Mouse (Mus musculus): ENCODE results near the gene Rad18. TPM values are rescaled to one million over a fixed set of nuclear protein-coding genes. Genes with fewer than 3 reads are reported as not detected.

The Rad18 gene
- polyA plus RNA-seq, 1 experiment from 2014 or later: 20.3 TPM

DNA sequence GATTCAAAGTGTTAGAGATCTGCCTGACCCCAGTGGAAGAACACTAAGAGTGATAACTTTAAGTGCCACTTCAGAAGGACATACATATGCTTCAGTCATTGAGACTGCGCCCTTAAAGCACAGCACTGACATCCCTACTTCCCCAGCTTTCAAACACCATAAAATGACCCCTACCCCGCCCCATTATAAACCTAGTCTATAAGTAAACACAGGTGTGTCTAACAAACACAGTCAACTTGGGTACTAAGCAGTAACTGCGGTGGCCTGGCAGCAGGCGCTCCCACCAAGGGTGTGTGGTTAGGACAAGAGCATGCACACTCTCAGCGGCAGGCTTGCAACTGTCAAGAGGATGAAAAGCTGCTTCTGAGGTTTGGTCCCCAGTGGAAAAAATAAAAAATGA lies 76.5 kb downstream of the Rad18 start:
- H3K4me1 ChIP-seq (replicated peaks; ENCODE audit: control insufficient read depth, insufficient read depth, low read length): no peaks in the 10 kb centered on the region
- no peaks in the 10 kb centered on the region for H3K27me3 ChIP-seq (replicated peaks; ENCODE audit: control insufficient read depth, insufficient read depth, low read length)
- ATAC-seq: no peak
- no peak overlapping the region for H3K4me3 ChIP-seq (replicated peaks; ENCODE audit: low read length)
- H3K9me3 ChIP-seq (ENCODE audit: control insufficient read depth, low read length): no peaks in the 10 kb centered on the region
- no peak overlapping the region for H3K27ac ChIP-seq (ENCODE audit: low read length)
- no peak overlapping the region for H3K4me2 ChIP-seq (ENCODE audit: low read length)
- no peak overlapping the region for H3K9ac ChIP-seq (replicated peaks; ENCODE audit: low read depth, low read length)
- WGBS: 93% methylated on average over 5 of the region's 5 CpGs
- H3K36me3 ChIP-seq (ENCODE audit: control insufficient read depth, insufficient read depth): no peaks in the 10 kb centered on the region

- H3K27ac ChIP-seq (ENCODE audit: low read length): no peak overlapping the region
- H3K9ac ChIP-seq (replicated peaks; ENCODE audit: low read depth, low read length): no peak overlapping the region
- H3K4me3 ChIP-seq (replicated peaks; ENCODE audit: low read length): no peak overlapping the region
- no peak overlapping the region for H3K4me2 ChIP-seq (ENCODE audit: low read length)
- 93% methylated on average over 4 of the region's 4 CpGs for WGBS
- H3K27me3 ChIP-seq (replicated peaks; ENCODE audit: control insufficient read depth, insufficient read depth, low read length): no peaks in the 10 kb centered on the region
- no peak for ATAC-seq
- no peaks in the 10 kb centered on the region for H3K36me3 ChIP-seq (ENCODE audit: control insufficient read depth, insufficient read depth)
- no peaks in the 10 kb centered on the region for H3K4me1 ChIP-seq (replicated peaks; ENCODE audit: control insufficient read depth, insufficient read depth, low read length)
- H3K9me3 ChIP-seq (ENCODE audit: control insufficient read depth, low read length): no peaks in the 10 kb centered on the region
Observed at GRCm38 (mm10) chr6:112617728-112618318, 78.7 kb downstream of the Rad18 start.

DNA sequence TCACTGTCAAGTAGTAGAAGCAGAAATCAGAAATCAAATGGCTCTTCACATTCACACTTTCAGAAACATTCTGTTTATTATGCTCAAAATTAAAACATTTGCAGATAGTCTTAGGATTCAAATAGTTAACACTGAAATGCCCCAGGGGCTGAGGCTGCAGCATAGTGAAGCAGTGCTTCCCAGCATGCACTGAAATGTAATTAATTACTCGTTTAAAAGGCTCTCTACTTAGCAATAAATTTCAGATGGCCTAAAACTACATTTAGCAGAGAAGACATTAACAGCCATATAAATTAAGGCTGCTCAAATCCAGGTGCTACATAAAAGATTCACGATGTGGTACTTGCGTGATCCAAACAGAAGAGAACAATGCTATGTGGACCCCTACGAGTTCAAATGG lies 87.5 kb downstream of the Rad18 start:
- Histone ChIP-seq H3K4me3 (replicated peaks; ENCODE audit: low read length) (no peak overlapping the region), H3K4me1 (replicated peaks; ENCODE audit: control insufficient read depth, insufficient read depth, low read length) (peaks cover 8% of the 10 kb centered on the region), H3K9ac (replicated peaks; ENCODE audit: low read depth, low read length) (no peak overlapping the region), H3K4me2 (ENCODE audit: low read length) (no peak overlapping the region), H3K27ac (ENCODE audit: low read length) (no peak overlapping the region), H3K36me3 (ENCODE audit: control insufficient read depth, insufficient read depth) (no peaks in the 10 kb centered on the region), H3K9me3 (ENCODE audit: control insufficient read depth, low read length) (no peaks in the 10 kb centered on the region), H3K27me3 (replicated peaks; ENCODE audit: control insufficient read depth, insufficient read depth, low read length) (no peaks in the 10 kb centered on the region)
- ATAC-seq: no peak
- WGBS: 55% methylated on average over 4 of the region's 4 CpGs

GRCm38 (mm10) chr6:112603866-112604265 lies 92.6 kb downstream of the Rad18 start:
- no peaks in the 10 kb centered on the region for H3K9me3 ChIP-seq (ENCODE audit: control insufficient read depth, low read length)
- H3K4me2 ChIP-seq (ENCODE audit: low read length): no peak overlapping the region
- H3K27me3 ChIP-seq (replicated peaks; ENCODE audit: control insufficient read depth, insufficient read depth, low read length): no peaks in the 10 kb centered on the region
- no peak overlapping the region for H3K9ac ChIP-seq (replicated peaks; ENCODE audit: low read depth, low read length)
- H3K4me1 ChIP-seq (replicated peaks; ENCODE audit: control insufficient read depth, insufficient read depth, low read length): no peaks in the 10 kb centered on the region
- no peak for ATAC-seq
- no peaks in the 10 kb centered on the region for H3K36me3 ChIP-seq (ENCODE audit: control insufficient read depth, insufficient read depth)
- H3K4me3 ChIP-seq (replicated peaks; ENCODE audit: low read length): no peak overlapping the region
- no peak overlapping the region for H3K27ac ChIP-seq (ENCODE audit: low read length)

GRCm38 (mm10) chr6:112594971-112595370 lies 101.5 kb downstream of the Rad18 start:
- H3K4me3 ChIP-seq (replicated peaks; ENCODE audit: low read length): no peak overlapping the region
- no peaks in the 10 kb centered on the region for H3K36me3 ChIP-seq (ENCODE audit: control insufficient read depth, insufficient read depth)
- no peaks in the 10 kb centered on the region for H3K4me1 ChIP-seq (replicated peaks; ENCODE audit: control insufficient read depth, insufficient read depth, low read length)
- no peak overlapping the region for H3K4me2 ChIP-seq (ENCODE audit: low read length)
- WGBS: 90% methylated on average over 7 of the region's 7 CpGs
- no peak overlapping the region for H3K9ac ChIP-seq (replicated peaks; ENCODE audit: low read depth, low read length)
- no peaks in the 10 kb centered on the region for H3K27me3 ChIP-seq (replicated peaks; ENCODE audit: control insufficient read depth, insufficient read depth, low read length)
- H3K27ac ChIP-seq (ENCODE audit: low read length): no peak overlapping the region
- ATAC-seq: no peak
- no peaks in the 10 kb centered on the region for H3K9me3 ChIP-seq (ENCODE audit: control insufficient read depth, low read length)

GRCm38 (mm10) chr6:112587912-112588311 lies 108.6 kb downstream of the Rad18 start:
- Histone ChIP-seq H3K27ac (ENCODE audit: low read length) (no peak overlapping the region), H3K4me1 (replicated peaks; ENCODE audit: control insufficient read depth, insufficient read depth, low read length) (no peaks in the 10 kb centered on the region), H3K9me3 (ENCODE audit: control insufficient read depth, low read length) (no peaks in the 10 kb centered on the region), H3K27me3 (replicated peaks; ENCODE audit: control insufficient read depth, insufficient read depth, low read length) (no peaks in the 10 kb centered on the region), H3K4me3 (replicated peaks; ENCODE audit: low read length) (no peak overlapping the region), H3K4me2 (ENCODE audit: low read length) (no peak overlapping the region), H3K9ac (replicated peaks; ENCODE audit: low read depth, low read length) (no peak overlapping the region), H3K36me3 (ENCODE audit: control insufficient read depth, insufficient read depth) (no peaks in the 10 kb centered on the region)
- ATAC-seq: no peak
- WGBS: 76% methylated on average over 1 of the region's 1 CpGs

DNA sequence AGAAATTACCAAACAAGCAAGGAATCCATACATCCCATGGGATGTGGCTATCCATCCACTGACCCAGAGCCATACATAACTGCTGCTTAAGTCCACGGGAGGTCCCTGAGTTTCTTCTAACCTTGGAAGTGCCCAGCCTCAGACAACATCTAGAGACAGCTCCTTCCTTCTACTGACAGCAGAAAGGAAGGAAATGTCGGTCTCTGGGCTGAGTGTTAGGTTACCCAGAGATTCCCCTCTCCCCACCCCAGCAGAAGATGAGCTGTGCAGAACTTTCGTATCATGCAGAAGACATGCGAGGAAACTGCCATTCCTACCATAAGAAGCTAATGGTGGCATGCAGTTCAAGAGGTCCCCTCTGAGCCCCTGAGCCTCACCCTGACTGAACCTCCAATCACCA lies 109.5 kb downstream of the Rad18 start:
- no peak overlapping the region for H3K4me2 ChIP-seq (ENCODE audit: low read length)
- H3K4me1 ChIP-seq (replicated peaks; ENCODE audit: control insufficient read depth, insufficient read depth, low read length): no peaks in the 10 kb centered on the region
- no peak overlapping the region for H3K9ac ChIP-seq (replicated peaks; ENCODE audit: low read depth, low read length)
- ATAC-seq: no peak
- no peak overlapping the region for H3K4me3 ChIP-seq (replicated peaks; ENCODE audit: low read length)
- no peak overlapping the region for H3K27ac ChIP-seq (ENCODE audit: low read length)
- no peaks in the 10 kb centered on the region for H3K36me3 ChIP-seq (ENCODE audit: control insufficient read depth, insufficient read depth)
- no peaks in the 10 kb centered on the region for H3K27me3 ChIP-seq (replicated peaks; ENCODE audit: control insufficient read depth, insufficient read depth, low read length)
- 93% methylated on average over 4 of the region's 4 CpGs for WGBS
- H3K9me3 ChIP-seq (ENCODE audit: control insufficient read depth, low read length): no peaks in the 10 kb centered on the region

- WGBS: 86% methylated on average over 5 of the region's 5 CpGs
- H3K4me1 ChIP-seq (replicated peaks; ENCODE audit: control insufficient read depth, insufficient read depth, low read length): no peaks in the 10 kb centered on the region
- H3K4me3 ChIP-seq (replicated peaks; ENCODE audit: low read length): no peak overlapping the region
Observed at GRCm38 (mm10) chr6:112584961-112585360, 111.5 kb downstream of the Rad18 start.

DNA sequence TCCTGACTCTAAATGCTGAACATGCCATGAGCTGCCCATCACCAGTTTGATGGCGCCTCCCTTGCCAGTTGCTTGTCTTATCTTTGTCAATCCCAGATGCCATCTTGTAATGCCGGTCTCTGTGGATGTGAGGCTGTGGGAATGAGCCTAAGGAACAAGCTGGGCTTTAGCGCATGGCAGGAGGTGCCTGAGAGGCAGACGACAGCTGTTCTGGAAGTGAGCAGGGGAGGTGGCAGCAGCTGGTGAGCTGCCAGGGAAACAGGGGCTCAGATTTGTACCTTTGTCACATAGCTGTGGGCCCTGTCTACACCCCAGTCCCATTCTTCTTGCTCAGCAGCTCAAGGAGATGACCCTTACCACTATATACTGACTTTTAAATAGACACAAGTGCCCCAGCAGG lies 114.5 kb downstream of the Rad18 start:
- no peak overlapping the region for H3K4me3 ChIP-seq (replicated peaks; ENCODE audit: low read length)
- no peaks in the 10 kb centered on the region for H3K4me1 ChIP-seq (replicated peaks; ENCODE audit: control insufficient read depth, insufficient read depth, low read length)
- no peaks in the 10 kb centered on the region for H3K36me3 ChIP-seq (ENCODE audit: control insufficient read depth, insufficient read depth)
- H3K27ac ChIP-seq (ENCODE audit: low read length): no peak overlapping the region
- no peak for ATAC-seq
- no peak overlapping the region for H3K9ac ChIP-seq (replicated peaks; ENCODE audit: low read depth, low read length)
- no peaks in the 10 kb centered on the region for H3K27me3 ChIP-seq (replicated peaks; ENCODE audit: control insufficient read depth, insufficient read depth, low read length)
- H3K4me2 ChIP-seq (ENCODE audit: low read length): no peak overlapping the region
- 68% methylated on average over 4 of the region's 4 CpGs for WGBS
- H3K9me3 ChIP-seq (ENCODE audit: control insufficient read depth, low read length): no peaks in the 10 kb centered on the region

More at GRCm38 (mm10) chr6:112584961-112585360, 111.5 kb downstream of the Rad18 start:
- Histone ChIP-seq H3K9me3 (ENCODE audit: control insufficient read depth, low read length) (no peaks in the 10 kb centered on the region), H3K9ac (replicated peaks; ENCODE audit: low read depth, low read length) (no peak overlapping the region), H3K4me2 (ENCODE audit: low read length) (no peak overlapping the region), H3K27ac (ENCODE audit: low read length) (no peak overlapping the region), H3K36me3 (ENCODE audit: control insufficient read depth, insufficient read depth) (no peaks in the 10 kb centered on the region), H3K27me3 (replicated peaks; ENCODE audit: control insufficient read depth, insufficient read depth, low read length) (no peaks in the 10 kb centered on the region)
- no peak for ATAC-seq

- 77% methylated on average over 5 of the region's 5 CpGs for WGBS
- H3K4me3 ChIP-seq (replicated peaks; ENCODE audit: low read length): no peak overlapping the region
- H3K27ac ChIP-seq (ENCODE audit: low read length): no peak overlapping the region
- no peak overlapping the region for H3K9ac ChIP-seq (replicated peaks; ENCODE audit: low read depth, low read length)
- no peaks in the 10 kb centered on the region for H3K27me3 ChIP-seq (replicated peaks; ENCODE audit: control insufficient read depth, insufficient read depth, low read length)
- ATAC-seq: no peak
- no peak overlapping the region for H3K4me2 ChIP-seq (ENCODE audit: low read length)
- H3K4me1 ChIP-seq (replicated peaks; ENCODE audit: control insufficient read depth, insufficient read depth, low read length): no peaks in the 10 kb centered on the region
- no peaks in the 10 kb centered on the region for H3K9me3 ChIP-seq (ENCODE audit: control insufficient read depth, low read length)
- no peaks in the 10 kb centered on the region for H3K36me3 ChIP-seq (ENCODE audit: control insufficient read depth, insufficient read depth)
Observed at GRCm38 (mm10) chr6:112577198-112577597, 119.3 kb downstream of the Rad18 start.

All from forebrain, embryonic 16.5 days (tissue).